Mouse (Mus musculus) spleen, adult 18-20 months (tissue): ENCODE measurements around the gene Rac2.

Source experiments
- DNase-seq, 2 experiments: peaks; one replicate each; pipeline ENCODE4 v3.0.0; 2022; ENCODE audit warnings: mixed read lengths in 2 of 2

Rac2 gene

GRCm38 (mm10) chr15:78520112-78520715 is 52.4 kb downstream of the Rac2 start:
- no peak for DNase-seq

DNA sequence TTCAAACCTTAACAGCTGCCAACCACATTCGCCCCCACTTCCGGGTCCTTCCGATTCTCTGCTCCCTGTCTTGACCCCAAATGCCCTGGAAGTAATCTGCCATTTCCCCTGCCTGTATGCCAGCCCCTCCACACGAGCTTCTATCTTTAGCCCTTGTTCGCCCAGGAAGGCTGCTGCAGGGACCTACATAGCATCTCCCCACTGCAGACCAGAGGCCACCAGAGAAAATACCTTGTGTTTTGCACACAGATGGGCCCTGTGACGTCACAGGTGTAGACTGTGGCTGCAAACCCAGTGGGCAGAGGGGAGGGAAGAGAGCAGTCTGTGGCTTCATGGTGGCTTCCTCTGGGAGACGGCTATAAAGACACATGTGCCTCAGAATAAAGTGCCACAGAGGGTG is 54.4 kb downstream of the Rac2 start:
- no peak for DNase-seq

DNA sequence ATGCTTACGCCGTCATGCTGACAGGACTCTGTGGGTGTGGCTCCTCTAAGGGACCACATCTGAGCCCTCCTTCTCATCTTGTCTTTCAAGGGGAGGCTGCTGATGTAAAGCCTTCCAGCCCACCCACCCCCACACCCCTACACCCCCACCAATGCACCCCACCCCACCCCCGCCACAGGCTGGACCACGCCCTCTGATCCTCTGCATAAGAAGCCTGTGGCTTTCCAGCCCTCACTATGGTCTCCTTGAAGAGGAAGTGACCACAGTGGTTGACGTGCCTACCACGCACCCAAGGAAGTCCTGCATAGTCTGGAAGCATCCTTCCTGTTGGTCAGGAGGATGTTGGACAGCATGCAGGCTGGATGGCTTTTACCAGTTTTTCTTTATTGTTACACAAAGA is 56.8 kb downstream of the Rac2 start:
- DNase-seq = no peak

DNA sequence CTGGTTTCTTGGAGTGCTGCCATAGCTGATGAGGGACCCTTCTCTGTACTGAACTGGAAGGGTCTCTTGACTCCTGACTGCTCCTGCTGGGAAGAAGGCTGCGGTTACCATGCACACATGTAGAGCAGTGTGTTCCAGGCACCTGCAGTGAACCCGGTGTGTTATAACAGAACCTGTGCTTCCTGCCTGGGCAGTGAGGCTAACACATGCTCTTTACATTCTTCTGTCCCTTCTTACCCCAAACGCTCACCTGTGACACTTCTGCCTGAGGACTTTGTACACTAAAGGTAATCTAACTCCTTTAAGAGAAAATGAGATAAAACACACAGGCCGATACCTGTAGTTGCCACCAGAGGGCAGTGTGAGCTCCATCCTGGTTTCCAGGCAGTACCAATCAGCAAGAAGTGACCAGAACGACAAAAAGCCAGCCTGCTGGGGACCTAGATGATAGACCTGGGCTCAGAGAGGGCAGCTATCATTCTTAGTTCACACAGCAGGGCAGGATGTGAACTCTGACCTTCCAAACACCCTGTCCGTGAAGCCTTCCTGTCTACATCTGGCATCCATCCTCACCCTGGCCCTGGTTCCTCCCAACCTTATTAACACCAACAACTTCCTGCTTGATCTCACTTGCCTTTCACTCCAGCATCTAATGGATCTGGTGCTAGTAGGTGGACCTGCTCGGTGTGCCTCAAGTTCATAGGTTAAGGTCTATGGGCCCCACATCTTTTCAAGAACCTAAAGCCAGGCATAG is 58.0 kb downstream of the Rac2 start:
- DNase-seq = peak; percentile 57 to 79

DNA sequence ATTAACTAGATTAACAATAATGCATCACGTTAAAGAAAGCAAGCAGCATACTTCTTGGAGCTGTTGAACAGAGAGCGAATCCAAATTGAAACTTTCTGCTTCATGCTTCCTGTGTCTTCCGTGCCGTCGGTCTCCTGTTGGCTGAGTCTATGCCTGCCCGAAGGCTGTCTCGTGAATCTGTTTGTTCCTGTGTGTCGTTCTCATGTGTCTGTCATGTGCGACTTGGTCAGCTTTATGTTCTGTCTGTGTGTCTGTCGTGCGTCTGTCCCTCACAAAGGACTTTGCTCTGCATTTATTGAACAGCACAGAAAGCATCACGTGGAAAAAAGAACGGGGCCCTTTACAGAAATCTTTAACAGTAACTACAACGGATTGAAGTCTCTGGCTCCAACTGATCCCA is 59.6 kb downstream of the Rac2 start:
- DNase-seq = no peak

GRCm38 (mm10) chr15:78511951-78512350 is 60.6 kb downstream of the Rac2 start:
- no peak for DNase-seq

GRCm38 (mm10) chr15:78510736-78511135 is 61.8 kb downstream of the Rac2 start:
- DNase-seq = no peak

DNA sequence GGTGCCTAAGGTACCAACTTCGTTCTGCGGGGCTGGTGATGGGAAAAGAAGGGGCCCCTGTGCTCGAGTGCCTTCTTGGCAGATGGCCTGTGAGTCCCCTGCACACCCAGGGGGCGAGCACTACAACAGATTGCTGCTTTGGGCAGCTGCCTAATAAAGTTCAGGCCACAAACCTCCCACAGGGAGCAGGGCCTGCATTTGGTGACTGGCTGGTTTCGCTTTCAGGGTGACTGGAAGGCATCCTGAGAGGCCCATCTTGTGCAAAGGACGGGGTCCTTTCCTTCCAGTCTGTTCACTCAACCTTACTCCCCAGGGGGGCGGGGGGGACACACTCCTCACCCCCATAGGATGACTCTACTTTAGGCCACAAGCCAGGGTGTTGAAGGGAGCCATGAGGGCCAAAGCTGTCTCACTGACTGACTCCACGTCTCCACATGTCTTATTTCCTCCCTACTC is 62.4 kb downstream of the Rac2 start:
- no peak for DNase-seq

GRCm38 (mm10) chr15:78509297-78509899 is 63.2 kb downstream of the Rac2 start:
- no peak for DNase-seq
